Mouse (Mus musculus) liver, embryonic 13.5 days (tissue): Measurements from ENCODE around the gene Gm26602. TPM values are rescaled to one million over a fixed set of nuclear protein-coding genes. Genes with fewer than 3 reads are reported as not detected.
A peak's percentile ranks its signal among the peaks of the same experiment; 100 is the strongest.
"Not testable (repeated sequence)": the region's sequence is repeated elsewhere in the genome, so short reads cannot be mapped to it uniquely, and the experiment has no call there.

Experiments
- ATAC-seq: fragments of 200-750 bp; cut with Nextera tagmentation; 2 replicates; pipeline ENCODE4 v1.8.0; 2017; ENCODE audit warnings: low read depth, mild to moderate bottlenecking, moderate number of reproducible peaks, moderate library complexity
- DNase-seq: peaks from one replicate; pipeline ENCODE4 v3.0.0; 2022
- H3K27ac ChIP-seq: fragments of 300-500 bp; sonication (generic); 2 replicates; pipeline ENCODE4 v1.5.1; 2015; ENCODE audit warnings: moderate library complexity, mild to moderate bottlenecking, inconsistent platforms
- H3K27me3 ChIP-seq: fragments of 300-500 bp; sonication (generic); 2 replicates; pipeline ENCODE4 v1.6.1; 2015; ENCODE audit warnings: mild to moderate bottlenecking, inconsistent platforms
- H3K36me3 ChIP-seq: fragments of 300-500 bp; sonication (generic); 2 replicates; pipeline ENCODE4 v1.6.1; 2015; ENCODE audit warnings: mild to moderate bottlenecking, inconsistent platforms
- H3K4me1 ChIP-seq: fragments of 300-500 bp; sonication (generic); replicated peaks from 2 replicates; pipeline ENCODE4 v1.6.1; 2015; ENCODE audit warnings: inconsistent platforms
- H3K4me2 ChIP-seq: fragments of 300-500 bp; sonication (generic); 2 replicates; pipeline ENCODE4 v1.6.1; 2015; ENCODE audit warnings: inconsistent platforms, mild to moderate bottlenecking, moderate library complexity
- H3K4me3 ChIP-seq: fragments of 300-500 bp; sonication (generic); replicated peaks from 2 replicates; pipeline ENCODE4 v1.5.1; 2015; ENCODE audit warnings: mild to moderate bottlenecking, inconsistent platforms
- H3K9ac ChIP-seq: fragments of 300-500 bp; sonication (generic); 2 replicates; pipeline ENCODE4 v1.6.1; 2015; ENCODE audit warnings: mild to moderate bottlenecking, inconsistent platforms
- H3K9me3 ChIP-seq: fragments of 300-500 bp; sonication (generic); replicated peaks from 2 replicates; pipeline ENCODE4 v1.6.1; 2016; ENCODE audit warnings: inconsistent platforms
- WGBS: fragments of 180-500 bp; shearing (Covaris S2); methylation state at CpG from one replicate; pipeline ENCODE4 v1.1.7; 2015; ENCODE audit not compliant: insufficient replicate concordance; 5-methylcytosine and 5-hydroxymethylcytosine counted together
- microRNA-seq: library from miRNA; unstranded; fragments of <30 nt; microRNA quantifications from one replicate; pipeline ENCODE4, GENCODE M21; 2016
- polyA plus RNA-seq: library from polyadenylated mRNA; unstranded; fragments of >200 nt; fragmentation: Nextera tagmentation; extraction: Ambion mirVana; gene quantifications from 2 replicates; pipeline ENCODE4 v1.2.1, GENCODE M21; 2015

Gene Gm26602
- polyA plus RNA-seq, 1 experiment from 2014 or later, result not detected

GRCm38 (mm10) chr10:79950661-79951060, 40.0 kb downstream of the Gm26602 start:
- H3K27me3 ChIP-seq, result no peaks in the 10 kb centered on the region
- H3K9me3 ChIP-seq, result no peaks in the 10 kb centered on the region
- no peak overlapping the region for H3K9ac ChIP-seq
- H3K27ac ChIP-seq, result no peak overlapping the region
- peaks cover 57% of the 10 kb centered on the region for H3K4me1 ChIP-seq
- DNase-seq, result no peak
- WGBS, result 88% methylated on average over 18 of the region's 18 CpGs
- H3K36me3 ChIP-seq, result peaks cover 47% of the 10 kb centered on the region
- no peak overlapping the region for H3K4me3 ChIP-seq
- H3K4me2 ChIP-seq, result no peak overlapping the region
- no peak for ATAC-seq

GRCm38 (mm10) chr10:79953946-79954345, 43.3 kb downstream of the Gm26602 start:
- H3K9ac ChIP-seq, result no peak overlapping the region
- H3K4me1 ChIP-seq, result peaks cover 39% of the 10 kb centered on the region
- peaks cover 38% of the 10 kb centered on the region for H3K36me3 ChIP-seq
- no peak for DNase-seq
- 68% methylated on average over 6 of the region's 6 CpGs for WGBS
- ATAC-seq, result no peak
- H3K4me2 ChIP-seq, result no peak overlapping the region
- H3K27me3 ChIP-seq, result no peaks in the 10 kb centered on the region
- no peaks in the 10 kb centered on the region for H3K9me3 ChIP-seq
- no peak overlapping the region for H3K4me3 ChIP-seq
- H3K27ac ChIP-seq, result no peak overlapping the region

- WGBS, result 69% methylated on average over 9 of the region's 9 CpGs
- DNase-seq, result no peak
- Histone ChIP-seq H3K9me3 (no peaks in the 10 kb centered on the region), H3K27ac (no peak overlapping the region; the same call in 1 of the 2 replicates), H3K27me3 (no peaks in the 10 kb centered on the region), H3K4me2 (no peak overlapping the region), H3K4me3 (no peak overlapping the region), H3K4me1 (peaks cover 32% of the 10 kb centered on the region), H3K9ac (no peak overlapping the region), H3K36me3 (peaks cover 22% of the 10 kb centered on the region)
- ATAC-seq, result no peak
Observed at GRCm38 (mm10) chr10:79955691-79956090, 45.0 kb downstream of the Gm26602 start.

- Histone ChIP-seq H3K27ac (no peak overlapping the region), H3K27me3 (no peaks in the 10 kb centered on the region), H3K36me3 (peaks cover 18% of the 10 kb centered on the region), H3K4me1 (peaks cover 42% of the 10 kb centered on the region), H3K9ac (no peak overlapping the region; the same call in 1 of the 2 replicates), H3K4me3 (no peak overlapping the region), H3K4me2 (no peak overlapping the region), H3K9me3 (no peaks in the 10 kb centered on the region)
- 32% methylated on average over 4 of the region's 4 CpGs for WGBS
- DNase-seq (no peak), ATAC-seq (no peak)
Observed at GRCm38 (mm10) chr10:79956643-79957154, 46.0 kb downstream of the Gm26602 start.

- 16% methylated on average over 21 of the region's 21 CpGs for WGBS
- Histone ChIP-seq H3K36me3 (peaks cover 24% of the 10 kb centered on the region), H3K27me3 (no peaks in the 10 kb centered on the region), H3K9me3 (no peaks in the 10 kb centered on the region), H3K4me2 (peak overlapping the region; percentile 33), H3K9ac (no peak overlapping the region), H3K4me1 (peaks cover 45% of the 10 kb centered on the region), H3K27ac (no peak overlapping the region), H3K4me3 (no peak overlapping the region)
- DNase-seq (peak; percentile 70), ATAC-seq (no peak)
Observed at GRCm38 (mm10) chr10:79958140-79958816, 47.6 kb downstream of the Gm26602 start.

GRCm38 (mm10) chr10:79959412-79959811, 48.8 kb downstream of the Gm26602 start:
- Histone ChIP-seq H3K27ac (peak overlapping the region; percentile 53; the same call in 1 of the 2 replicates), H3K4me1 (peaks cover 36% of the 10 kb centered on the region), H3K36me3 (peaks cover 32% of the 10 kb centered on the region), H3K4me2 (peak overlapping the region; percentile 55), H3K4me3 (peak overlapping the region; percentile 99)
- H3K9me3 ChIP-seq, ATAC-seq, DNase-seq, H3K9ac ChIP-seq, H3K27me3 ChIP-seq: not testable (repeated sequence)
- 27% methylated on average over 10 of the region's 10 CpGs for WGBS

GRCm38 (mm10) chr10:79959847-79960601, 49.4 kb downstream of the Gm26602 start, which contains the start of gene Wdr18:
Gene Wdr18 (plus strand): TSS chr10:79960152.
- Histone ChIP-seq H3K4me1 (peaks cover 36% of the 10 kb centered on the region), H3K27me3 (no peaks in the 10 kb centered on the region), H3K9ac (peak within 1 kb of the TSS; percentile 88), H3K27ac (peak within 1 kb of the TSS; percentile 77), H3K4me2 (peak within 1 kb of the TSS; percentile 94), H3K36me3 (peaks cover 38% of the 10 kb centered on the region), H3K4me3 (peak within 1 kb of the TSS; percentile 99), H3K9me3 (no peaks in the 10 kb centered on the region)
- ATAC-seq, result peak; percentile 92
- DNase-seq, result peak; percentile 100
- WGBS, result under 1% methylated on average over 61 of the region's 61 CpGs

Small RNAs within 50 kb of the gene (microRNA-seq; reads per million reads assigned to microRNA genes)
- gene Mir6910, result not detected

Other genes with a start within 250 kb of the Gm26602 start
- gene Madcam1, start 246.3 kb upstream of the Gm26602 start, polyA plus RNA-seq, result 0.24 and 0.27 TPM in 2 replicates
- gene Tpgs1, start 241.5 kb upstream of the Gm26602 start, polyA plus RNA-seq, result 25.3 and 27.5 TPM in 2 replicates
- 164 and 166 TPM in 2 replicates for gene Cdc34, start 228.7 kb upstream of the Gm26602 start, polyA plus RNA-seq
- 0.22 and 0.32 TPM in 2 replicates for gene Gzmm, start 221.8 kb upstream of the Gm26602 start, polyA plus RNA-seq
- 903 and 946 TPM in 2 replicates for gene Bsg, start 206.4 kb upstream of the Gm26602 start, polyA plus RNA-seq
- gene Hcn2, start 194.2 kb upstream of the Gm26602 start, polyA plus RNA-seq, result not detected in 2 replicates
- 20.0 and 20.8 TPM in 2 replicates for gene Polrmt, start 164.3 kb upstream of the Gm26602 start, polyA plus RNA-seq
- not detected in 2 replicates for gene Fgf22, start 155.8 kb upstream of the Gm26602 start, polyA plus RNA-seq
- 43.7 and 48.5 TPM in 2 replicates for gene Rnf126, start 143.9 kb upstream of the Gm26602 start, polyA plus RNA-seq
- gene Fstl3, start 133.6 kb upstream of the Gm26602 start, polyA plus RNA-seq, result 0.58 and 0.68 TPM in 2 replicates
- 2.6 and 3.2 TPM in 2 replicates for gene Prss57, start 119.9 kb upstream of the Gm26602 start, polyA plus RNA-seq
- 7.1 and 7.4 TPM in 2 replicates for gene Palm, start 117.3 kb upstream of the Gm26602 start, polyA plus RNA-seq
- 0.25 and 0.75 TPM in 2 replicates for gene Misp, start 89.9 kb upstream of the Gm26602 start, polyA plus RNA-seq
- 136 and 175 TPM in 2 replicates for gene Ptbp1, start 56.4 kb upstream of the Gm26602 start, polyA plus RNA-seq
- gene Prtn3, start 36.4 kb upstream of the Gm26602 start, polyA plus RNA-seq, result 54.8 and 64.6 TPM in 2 replicates
- gene Plppr3, start 36.2 kb upstream of the Gm26602 start, polyA plus RNA-seq, result 5.7 and 5.8 TPM in 2 replicates
- 47.1 and 59.3 TPM in 2 replicates for gene Elane, start 24.6 kb upstream of the Gm26602 start, polyA plus RNA-seq
- not detected in 2 replicates for gene Cfd, start 20.0 kb upstream of the Gm26602 start, polyA plus RNA-seq
- gene Med16, start 1.9 kb upstream of the Gm26602 start, polyA plus RNA-seq, result 16.9 and 19.0 TPM in 2 replicates
- 0.19 and 0.28 TPM in 2 replicates for gene Kiss1r, start 6.1 kb downstream of the Gm26602 start, polyA plus RNA-seq
- gene R3hdm4, start 10.4 kb downstream of the Gm26602 start, polyA plus RNA-seq, result 63.0 and 63.8 TPM in 2 replicates
- 5.4 and 5.7 TPM in 2 replicates for gene Arid3a, start 16.2 kb downstream of the Gm26602 start, polyA plus RNA-seq
- gene Wdr18, start 49.3 kb downstream of the Gm26602 start, polyA plus RNA-seq, result 78.2 and 83.0 TPM in 2 replicates
- 0.07 and 0.10 TPM in 2 replicates for gene Grin3b, start 59.9 kb downstream of the Gm26602 start, polyA plus RNA-seq
- 8.2 TPM in 2 replicates for gene Tmem259, start 73.5 kb downstream of the Gm26602 start, polyA plus RNA-seq
- 45.8 and 49.6 TPM in 2 replicates for gene Cnn2, start 77.7 kb downstream of the Gm26602 start, polyA plus RNA-seq
- gene Abca7, start 85.6 kb downstream of the Gm26602 start, polyA plus RNA-seq, result 6.3 and 7.4 TPM in 2 replicates
- 14.3 and 14.9 TPM in 2 replicates for gene Arhgap45, start 105.8 kb downstream of the Gm26602 start, polyA plus RNA-seq
- gene Polr2e, start 128.9 kb downstream of the Gm26602 start, polyA plus RNA-seq, result 120 and 122 TPM in 2 replicates
- gene Gpx4, start 136.3 kb downstream of the Gm26602 start, polyA plus RNA-seq, result 677 TPM in 2 replicates
- gene Sbno2, start 194.7 kb downstream of the Gm26602 start, polyA plus RNA-seq, result 9.2 and 9.9 TPM in 2 replicates
- 16.2 and 18.3 TPM in 2 replicates for gene Stk11, start 204.9 kb downstream of the Gm26602 start, polyA plus RNA-seq
- 358 and 362 TPM in 2 replicates for gene Atp5d, start 227.8 kb downstream of the Gm26602 start, polyA plus RNA-seq
- gene Cbarp, start 230.0 kb downstream of the Gm26602 start, polyA plus RNA-seq, result 0.54 and 0.69 TPM in 2 replicates
- gene Midn, start 237.4 kb downstream of the Gm26602 start, polyA plus RNA-seq, result 3.0 and 3.3 TPM in 2 replicates